Mouse (Mus musculus): ENCODE measurements at regions not wholly inside any gene's neighbourhood (a gene's known extent, or its start where the extent isn't known, plus 50 kb on each side); places are given as distances from the start of the nearest gene placed in this dataset.

DNA sequence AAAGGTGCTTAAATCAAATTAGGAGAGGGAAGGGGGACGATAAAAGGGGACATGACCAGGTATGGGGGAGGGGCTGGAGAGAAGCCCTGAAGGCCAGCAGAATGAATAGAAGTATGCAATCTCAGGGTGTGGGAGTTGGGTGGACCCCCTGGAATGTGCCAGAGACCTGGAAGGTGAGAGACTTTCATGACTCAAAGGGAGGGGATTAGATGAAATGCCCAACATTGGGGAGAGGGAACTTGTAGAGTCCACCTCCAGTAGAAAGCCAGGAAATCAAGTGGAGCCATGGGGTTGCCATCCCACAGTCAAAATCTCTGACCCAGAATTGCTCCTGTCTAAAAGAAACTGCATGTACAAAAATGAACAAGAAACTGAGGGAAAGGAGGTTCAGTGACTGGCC lies 666.5 kb downstream of the Cps1 start:
- DNase-seq, result no peak

GRCm38 (mm10) chr1:67795066-67795465 lies 672.2 kb downstream of the Cps1 start:
- peak; percentile 65 for DNase-seq

- DNase-seq, result no peak
Measured at GRCm38 (mm10) chr1:67795478-67795877, 672.7 kb downstream of the Cps1 start.

DNA sequence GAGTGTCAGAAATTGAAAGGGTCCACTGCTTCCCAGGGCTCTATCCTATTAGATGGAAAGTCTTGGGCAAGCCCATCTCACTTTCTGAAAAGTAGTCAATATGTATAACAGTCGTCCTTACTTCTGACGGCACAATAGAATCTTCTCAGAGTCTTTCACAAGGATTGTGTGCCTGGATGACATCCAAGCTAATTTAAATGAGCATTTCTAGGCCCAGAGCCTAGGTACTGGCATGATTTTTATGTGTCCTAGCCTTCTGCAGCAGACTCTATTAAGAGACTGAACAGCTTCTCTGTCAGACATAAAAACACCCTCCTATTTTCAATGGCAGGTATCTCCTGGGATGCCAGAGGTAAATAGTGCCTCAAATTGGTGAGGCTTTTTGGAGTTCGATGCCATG lies 680.5 kb downstream of the Cps1 start:
- DNase-seq, result no peak

- no peak for DNase-seq
Measured at GRCm38 (mm10) chr1:67820092-67820491, 697.3 kb downstream of the Cps1 start.

DNA sequence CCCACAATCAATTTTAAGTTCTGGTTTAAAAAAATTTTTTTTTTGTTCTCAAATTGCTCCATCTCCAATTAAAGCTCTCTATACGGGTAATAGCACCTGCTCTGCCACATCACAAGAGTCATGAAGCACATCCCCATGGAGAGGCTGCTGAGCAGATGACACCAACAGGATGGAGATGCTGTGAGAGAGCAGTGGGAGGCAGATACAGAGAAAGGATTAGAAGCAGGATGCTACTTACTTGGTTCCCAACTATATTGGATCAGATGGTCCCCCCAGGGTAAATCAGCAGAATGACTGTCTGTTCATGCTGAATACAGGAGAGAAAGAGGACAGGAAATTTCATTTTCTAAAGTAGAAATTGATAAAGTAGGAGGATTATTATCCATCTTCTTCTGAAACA lies 725.2 kb downstream of the Cps1 start:
- DNase-seq, result no peak

DNA sequence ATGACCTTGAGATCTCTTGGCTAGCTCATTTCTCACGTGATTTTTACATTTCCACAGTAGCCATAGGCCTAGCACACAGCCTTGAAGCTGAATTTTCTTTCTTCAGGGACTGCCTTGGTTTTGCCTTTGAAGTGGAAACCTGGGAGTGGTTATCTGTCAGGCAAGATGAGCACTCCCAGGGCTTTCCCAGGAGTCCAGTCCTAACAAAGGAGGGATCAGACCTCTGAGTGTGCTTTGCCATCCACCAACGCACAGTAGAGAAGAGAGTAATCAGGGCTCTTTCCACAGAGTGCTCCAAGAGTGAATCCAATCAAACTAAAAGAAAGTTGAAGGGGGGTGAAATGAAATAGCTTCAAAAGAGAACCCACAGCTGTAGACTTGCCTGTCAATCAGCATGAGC lies 770.7 kb downstream of the Cps1 start:
- no peak for DNase-seq

- no peak for DNase-seq
Measured at GRCm38 (mm10) chr1:67894749-67895293, 772.0 kb downstream of the Cps1 start.

DNA sequence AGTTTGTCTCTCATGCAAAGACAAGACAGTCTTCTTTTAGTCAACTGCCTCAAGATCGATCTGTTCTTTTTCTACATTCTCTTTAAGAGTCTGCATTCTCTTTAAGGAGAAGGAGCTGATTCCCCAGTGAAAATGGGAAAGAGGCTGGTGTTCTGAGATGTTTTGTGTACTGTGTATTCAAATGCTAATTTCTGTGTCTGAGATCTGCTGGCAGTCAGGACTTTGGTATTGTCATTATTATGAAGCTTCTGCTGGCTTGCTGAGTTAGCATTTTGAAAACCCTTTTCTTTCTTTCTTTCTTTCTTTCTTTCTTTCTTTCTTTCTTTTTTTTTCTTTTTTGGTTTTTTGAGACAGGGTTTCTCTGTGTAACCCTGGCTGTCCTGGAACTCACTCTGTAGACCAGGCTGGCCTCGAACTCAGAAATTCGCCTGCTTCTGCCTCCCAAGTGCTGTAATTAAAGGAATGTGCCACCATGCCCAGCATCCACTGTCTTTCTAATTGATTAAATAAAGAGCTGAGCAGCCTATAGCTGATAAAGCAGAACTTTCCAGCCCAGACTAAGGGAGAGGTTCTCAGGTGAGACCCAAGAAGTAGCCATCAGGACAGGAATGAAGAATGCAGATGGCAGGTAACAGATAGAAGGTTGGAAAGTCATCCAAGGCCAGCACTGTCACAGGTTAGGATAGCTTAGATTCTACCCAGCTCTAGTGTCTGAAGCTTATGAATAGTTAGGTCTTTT lies 813.1 kb downstream of the Cps1 start:
- DNase-seq, result peak; percentile 4

DNA sequence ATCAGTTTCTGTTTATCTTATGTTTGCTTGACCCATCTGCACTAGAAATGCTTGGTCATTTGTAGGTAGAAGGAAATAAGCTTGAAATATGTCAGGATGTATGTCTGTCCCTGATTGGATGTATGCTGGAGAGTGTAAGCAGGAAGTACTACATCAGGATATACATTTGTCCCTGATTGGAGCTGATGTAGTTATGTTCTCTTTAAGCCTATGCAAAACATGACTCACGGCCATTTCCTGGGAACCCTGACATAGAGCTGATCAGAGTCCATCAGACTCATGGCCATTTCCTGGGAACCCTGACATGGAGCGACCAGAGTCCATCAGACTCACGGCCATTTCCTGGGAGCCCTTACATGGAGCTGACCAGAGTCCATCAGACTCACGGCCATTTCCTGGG lies 858.6 kb downstream of the Cps1 start:
- no peak for DNase-seq
